Mouse (Mus musculus): ENCODE measurements at regions not wholly inside any gene's neighbourhood (a gene's known extent, or its start where the extent isn't known, plus 50 kb on each side); places are given as distances from the start of the nearest gene placed in this dataset.

GRCm38 (mm10) chr3:146350126-146350525 lies 54.3 kb upstream of the Ssx2ip start:
- TF ChIP-seq CTCF (IDR thresholded peaks at IDR 0.05; ENCODE audit: borderline replicate concordance, insufficient read depth, low read depth, low read length) (no peak), POLR2A (IDR thresholded peaks at IDR 0.05; ENCODE audit: borderline replicate concordance, insufficient read depth, low read length) (no peak)

Measured in cerebellum, adult 2 months (tissue).